Mouse (Mus musculus): ENCODE measurements around the gene Fam25c. TPM values are rescaled to one million over a fixed set of nuclear protein-coding genes. Genes with fewer than 3 reads are reported as not detected.

The Fam25c gene
- polyA plus RNA-seq, 2 experiments, result 23.5 to 45.6 TPM

DNA sequence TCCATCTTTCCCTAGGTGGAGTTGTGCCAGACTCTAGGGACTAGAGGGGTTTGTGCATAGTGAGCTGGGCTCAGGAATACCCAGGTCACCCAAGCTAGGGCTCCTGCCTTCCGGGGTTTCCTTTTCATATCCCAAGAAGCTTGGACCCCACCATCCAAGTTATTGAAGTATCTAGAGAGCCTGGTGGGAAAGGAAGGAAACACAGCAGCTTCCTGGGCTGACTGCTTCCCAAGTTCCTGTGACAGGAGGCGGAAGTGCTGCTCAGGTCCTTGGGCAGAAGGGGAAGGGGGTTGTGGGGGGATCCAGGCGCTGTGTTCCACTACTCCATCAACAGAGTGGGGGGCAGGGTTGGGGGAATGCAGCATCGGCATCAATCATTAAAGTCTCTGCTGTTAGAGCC, 21.9 kb upstream of the Fam25c start:
- H3K4me3 ChIP-seq (replicated peaks; ENCODE audit: low read length), result no peak overlapping the region
- no peak for DNase-seq (ENCODE audit: low spot score)
- WGBS, result 67% methylated on average over 4 of the region's 4 CpGs
- no peak overlapping the region for H3K27ac ChIP-seq (replicated peaks; ENCODE audit: low read depth, low read length)
- H3K36me3 ChIP-seq (ENCODE audit: control insufficient read depth, insufficient read depth, low read length), result no peaks in the 10 kb centered on the region
- H3K4me1 ChIP-seq (ENCODE audit: control insufficient read depth, insufficient read depth, low read length), result peaks cover 17% of the 10 kb centered on the region
- no peak for TF ChIP-seq POLR2A (IDR thresholded peaks at IDR 0.05; ENCODE audit: borderline replicate concordance, extremely low read depth, insufficient read depth, insufficient read length)
- no peaks in the 10 kb centered on the region for H3K9me3 ChIP-seq (ENCODE audit: control insufficient read depth, low read length)
- no peak overlapping the region for H3K4me2 ChIP-seq (replicated peaks; ENCODE audit: low read depth, low read length, severe bottlenecking)
- no peak overlapping the region for H3K9ac ChIP-seq (ENCODE audit: low read depth, low read length, severe bottlenecking)
- ATAC-seq (ENCODE audit: low FRiP score, low read depth), result no peak
- H3K27me3 ChIP-seq (ENCODE audit: control insufficient read depth, insufficient read depth, low read length), result no peaks in the 10 kb centered on the region

DNA sequence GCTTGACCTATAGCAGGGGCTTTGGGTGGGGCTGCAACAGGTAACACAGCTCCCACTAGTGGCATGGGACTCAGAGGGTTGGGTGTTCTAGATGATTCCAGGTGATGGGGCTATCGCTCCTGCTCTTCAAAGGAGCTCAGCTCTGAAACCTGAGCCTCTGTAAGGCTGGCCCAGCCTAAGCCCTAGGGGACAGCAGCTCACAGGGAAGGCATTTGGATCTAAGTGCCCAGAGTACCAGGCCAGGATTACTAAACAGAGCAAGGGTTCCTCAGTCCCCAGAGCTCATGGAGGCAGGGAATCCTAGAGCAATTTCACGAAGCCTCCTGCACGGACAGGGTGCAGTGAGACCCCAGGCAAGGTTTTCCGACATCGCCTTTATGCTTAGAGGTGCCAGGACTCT, 20.7 kb upstream of the Fam25c start:
- no peaks in the 10 kb centered on the region for H3K27me3 ChIP-seq (ENCODE audit: control insufficient read depth, insufficient read depth, low read length)
- ATAC-seq (ENCODE audit: low FRiP score, low read depth) (no peak), DNase-seq (ENCODE audit: low spot score) (no peak)
- H3K36me3 ChIP-seq (ENCODE audit: control insufficient read depth, insufficient read depth, low read length), result no peaks in the 10 kb centered on the region
- H3K4me3 ChIP-seq (replicated peaks; ENCODE audit: low read length), result no peak overlapping the region
- TF ChIP-seq POLR2A (IDR thresholded peaks at IDR 0.05; ENCODE audit: borderline replicate concordance, extremely low read depth, insufficient read depth, insufficient read length), result no peak
- no peak overlapping the region for H3K9ac ChIP-seq (ENCODE audit: low read depth, low read length, severe bottlenecking)
- H3K9me3 ChIP-seq (ENCODE audit: control insufficient read depth, low read length), result no peaks in the 10 kb centered on the region
- peaks cover 17% of the 10 kb centered on the region for H3K4me1 ChIP-seq (ENCODE audit: control insufficient read depth, insufficient read depth, low read length)
- H3K27ac ChIP-seq (replicated peaks; ENCODE audit: low read depth, low read length), result no peak overlapping the region
- WGBS, result 64% methylated on average over 5 of the region's 5 CpGs
- H3K4me2 ChIP-seq (replicated peaks; ENCODE audit: low read depth, low read length, severe bottlenecking), result no peak overlapping the region

DNA sequence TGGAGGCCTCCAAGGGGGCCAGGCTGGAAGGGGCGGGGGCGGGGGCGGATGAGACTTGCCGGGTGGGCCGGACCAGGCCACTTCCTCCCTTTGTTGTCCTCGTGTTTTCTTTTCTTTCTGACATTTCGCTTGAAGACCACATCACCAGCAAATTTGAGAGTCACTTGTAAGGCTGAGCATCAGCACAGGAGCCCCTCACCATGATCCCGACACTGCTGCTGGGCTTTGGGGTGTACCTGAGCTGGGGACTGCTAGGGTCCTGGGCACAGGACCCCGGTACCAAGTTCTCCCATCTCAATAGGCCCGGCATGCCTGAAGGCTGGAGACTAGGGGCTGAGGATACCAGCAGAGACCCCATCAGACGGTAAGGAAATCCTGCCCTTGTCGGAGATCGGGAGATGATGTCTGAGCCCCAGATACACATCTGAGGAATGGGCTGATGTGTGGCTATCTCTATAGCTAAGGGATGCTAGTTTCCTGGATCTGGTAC, 20.2 kb upstream of the Fam25c start, which contains the start of gene Mmrn2:
Gene Mmrn2, plus strand, starts transcription at position 51 of the 490 bp plus-strand sequence.
- DNase-seq (ENCODE audit: low spot score) (no peak), ATAC-seq (ENCODE audit: low FRiP score, low read depth) (no peak)
- H3K9me3 ChIP-seq (ENCODE audit: control insufficient read depth, low read length), result no peaks in the 10 kb centered on the region
- no peak within 1 kb of the TSS for H3K4me3 ChIP-seq (replicated peaks; ENCODE audit: low read length)
- H3K27ac ChIP-seq (replicated peaks; ENCODE audit: low read depth, low read length), result no peak within 1 kb of the TSS
- H3K4me2 ChIP-seq (replicated peaks; ENCODE audit: low read depth, low read length, severe bottlenecking), result no peak within 1 kb of the TSS
- H3K4me1 ChIP-seq (ENCODE audit: control insufficient read depth, insufficient read depth, low read length), result peaks cover 17% of the 10 kb centered on the region
- no peak for TF ChIP-seq POLR2A (IDR thresholded peaks at IDR 0.05; ENCODE audit: borderline replicate concordance, extremely low read depth, insufficient read depth, insufficient read length)
- H3K27me3 ChIP-seq (ENCODE audit: control insufficient read depth, insufficient read depth, low read length), result no peaks in the 10 kb centered on the region
- H3K36me3 ChIP-seq (ENCODE audit: control insufficient read depth, insufficient read depth, low read length), result no peaks in the 10 kb centered on the region
- H3K9ac ChIP-seq (ENCODE audit: low read depth, low read length, severe bottlenecking), result no peak within 1 kb of the TSS
- 80% methylated on average over 13 of the region's 13 CpGs for WGBS

DNA sequence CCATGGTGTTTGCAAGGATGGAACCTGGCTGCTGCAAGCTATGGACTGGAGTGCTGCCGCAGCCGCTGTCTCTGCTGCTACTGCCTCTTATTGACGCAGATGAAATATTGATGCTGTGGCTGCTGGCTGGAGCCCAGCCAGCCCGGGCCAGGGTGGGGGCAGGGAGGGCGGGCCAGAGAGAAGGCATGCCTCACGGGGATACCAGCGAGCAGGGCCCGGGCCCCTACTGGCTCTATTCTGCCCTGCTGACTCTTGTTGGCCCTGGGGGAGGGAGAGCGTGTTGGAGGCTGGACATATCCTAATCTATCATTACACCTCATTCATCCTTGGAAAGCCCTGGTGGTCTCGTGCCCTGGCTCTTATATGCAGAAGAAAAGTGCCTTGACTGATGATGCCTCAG, 19.3 kb upstream of the Fam25c start, which contains the start of gene Sncg:
Gene Sncg, minus strand, starts transcription at position 213 of the 400 bp plus-strand sequence.
- 41% methylated on average over 10 of the region's 10 CpGs for WGBS
- no peak within 1 kb of the TSS for H3K9ac ChIP-seq (ENCODE audit: low read depth, low read length, severe bottlenecking)
- no peak for TF ChIP-seq POLR2A (IDR thresholded peaks at IDR 0.05; ENCODE audit: borderline replicate concordance, extremely low read depth, insufficient read depth, insufficient read length)
- H3K27ac ChIP-seq (replicated peaks; ENCODE audit: low read depth, low read length), result no peak within 1 kb of the TSS
- no peak within 1 kb of the TSS for H3K4me2 ChIP-seq (replicated peaks; ENCODE audit: low read depth, low read length, severe bottlenecking)
- no peak for DNase-seq (ENCODE audit: low spot score)
- H3K27me3 ChIP-seq (ENCODE audit: control insufficient read depth, insufficient read depth, low read length), result no peaks in the 10 kb centered on the region
- no peak for ATAC-seq (ENCODE audit: low FRiP score, low read depth)
- H3K36me3 ChIP-seq (ENCODE audit: control insufficient read depth, insufficient read depth, low read length), result no peaks in the 10 kb centered on the region
- H3K4me1 ChIP-seq (ENCODE audit: control insufficient read depth, insufficient read depth, low read length), result peaks cover 17% of the 10 kb centered on the region
- H3K4me3 ChIP-seq (replicated peaks; ENCODE audit: low read length), result no peak within 1 kb of the TSS
- no peaks in the 10 kb centered on the region for H3K9me3 ChIP-seq (ENCODE audit: control insufficient read depth, low read length)

DNA sequence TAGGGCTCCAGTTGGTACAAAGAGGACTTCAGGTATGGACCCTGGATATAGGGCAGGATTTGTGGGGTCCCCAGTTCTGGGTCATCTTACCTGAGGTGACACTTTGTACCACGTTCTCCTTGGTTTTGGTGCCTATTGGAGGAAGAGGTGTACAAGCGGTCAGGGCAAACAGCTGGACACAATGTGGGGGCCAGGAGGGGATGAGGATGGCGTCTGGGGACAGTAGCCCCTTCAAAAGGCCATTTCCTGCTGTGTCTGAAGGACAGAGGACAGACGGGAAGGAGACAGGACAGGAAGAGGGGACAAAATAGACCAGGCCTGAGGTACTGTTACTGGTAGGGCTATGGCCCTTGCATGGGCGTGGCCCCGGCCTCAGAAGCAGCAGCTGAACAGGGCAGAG, 18.3 kb upstream of the Fam25c start:
- no peak overlapping the region for H3K27ac ChIP-seq (replicated peaks; ENCODE audit: low read depth, low read length)
- H3K27me3 ChIP-seq (ENCODE audit: control insufficient read depth, insufficient read depth, low read length), result no peaks in the 10 kb centered on the region
- peaks cover 11% of the 10 kb centered on the region for H3K4me1 ChIP-seq (ENCODE audit: control insufficient read depth, insufficient read depth, low read length)
- no peaks in the 10 kb centered on the region for H3K9me3 ChIP-seq (ENCODE audit: control insufficient read depth, low read length)
- no peak overlapping the region for H3K9ac ChIP-seq (ENCODE audit: low read depth, low read length, severe bottlenecking)
- 73% methylated on average over 6 of the region's 6 CpGs for WGBS
- H3K36me3 ChIP-seq (ENCODE audit: control insufficient read depth, insufficient read depth, low read length), result no peaks in the 10 kb centered on the region
- TF ChIP-seq POLR2A (IDR thresholded peaks at IDR 0.05; ENCODE audit: borderline replicate concordance, extremely low read depth, insufficient read depth, insufficient read length), result no peak
- ATAC-seq (ENCODE audit: low FRiP score, low read depth) (no peak), DNase-seq (ENCODE audit: low spot score) (no peak)
- no peak overlapping the region for H3K4me3 ChIP-seq (replicated peaks; ENCODE audit: low read length)
- H3K4me2 ChIP-seq (replicated peaks; ENCODE audit: low read depth, low read length, severe bottlenecking), result no peak overlapping the region

DNA sequence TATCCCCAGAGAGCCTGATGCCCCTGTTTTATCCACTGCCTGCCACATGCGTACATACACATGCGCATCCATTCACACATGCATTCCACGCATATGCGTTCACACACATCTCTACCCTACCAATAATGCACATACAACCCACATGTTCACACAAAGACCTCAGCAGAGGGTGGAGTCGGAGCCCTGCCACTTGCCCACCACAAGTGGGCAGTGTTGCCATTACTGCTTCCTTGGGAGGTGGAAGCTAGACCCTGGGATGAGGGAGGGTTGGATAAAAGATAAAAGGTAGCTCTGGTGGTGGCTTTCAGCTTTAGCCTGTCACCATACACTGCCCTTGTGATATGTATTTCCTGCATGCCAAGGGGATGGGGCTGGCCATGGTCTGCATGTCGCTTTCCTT, 17.4 kb upstream of the Fam25c start:
- H3K27me3 ChIP-seq (ENCODE audit: control insufficient read depth, insufficient read depth, low read length), result no peaks in the 10 kb centered on the region
- no peak for ATAC-seq (ENCODE audit: low FRiP score, low read depth)
- H3K9ac ChIP-seq (ENCODE audit: low read depth, low read length, severe bottlenecking), result no peak overlapping the region
- no peak overlapping the region for H3K4me3 ChIP-seq (replicated peaks; ENCODE audit: low read length)
- no peaks in the 10 kb centered on the region for H3K36me3 ChIP-seq (ENCODE audit: control insufficient read depth, insufficient read depth, low read length)
- whole genome bisulfite sequencing, result 80% methylated on average over 6 of the region's 6 CpGs
- DNase-seq (ENCODE audit: low spot score), result no peak
- H3K27ac ChIP-seq (replicated peaks; ENCODE audit: low read depth, low read length), result no peak overlapping the region
- peaks cover 5% of the 10 kb centered on the region; the same call in 1 of the 2 replicates for H3K4me1 ChIP-seq (ENCODE audit: control insufficient read depth, insufficient read depth, low read length)
- H3K9me3 ChIP-seq (ENCODE audit: control insufficient read depth, low read length), result no peaks in the 10 kb centered on the region
- no peak for TF ChIP-seq POLR2A (IDR thresholded peaks at IDR 0.05; ENCODE audit: borderline replicate concordance, extremely low read depth, insufficient read depth, insufficient read length)
- no peak overlapping the region for H3K4me2 ChIP-seq (replicated peaks; ENCODE audit: low read depth, low read length, severe bottlenecking)

All from limb, embryonic 14.5 days (tissue).